Mouse (Mus musculus) right cerebral cortex, postnatal 14 days (tissue): ENCODE data around the gene Mtor.
A peak's percentile ranks its signal among the peaks of the same experiment; 100 is the strongest.

Experiments
- DNase-seq: peaks from one replicate; pipeline ENCODE4 v3.0.0; 2022

The Mtor gene

GRCm38 (mm10) chr4:148444250-148444967 lies 4.0 kb upstream of the Mtor start, which contains the start of gene Ubiad1:
TSS of gene Ubiad1 (minus strand) at chr4:148444771.
- DNase-seq = peak; percentile 72

- no peak for DNase-seq
Measured at GRCm38 (mm10) chr4:148448853-148449245, 438 bp downstream of the Mtor start.

- no peak for DNase-seq
Measured at GRCm38 (mm10) chr4:148453707-148454106, 5.3 kb downstream of the Mtor start.

- DNase-seq = no peak
Measured at GRCm38 (mm10) chr4:148455477-148456025, 7.1 kb downstream of the Mtor start.

DNA sequence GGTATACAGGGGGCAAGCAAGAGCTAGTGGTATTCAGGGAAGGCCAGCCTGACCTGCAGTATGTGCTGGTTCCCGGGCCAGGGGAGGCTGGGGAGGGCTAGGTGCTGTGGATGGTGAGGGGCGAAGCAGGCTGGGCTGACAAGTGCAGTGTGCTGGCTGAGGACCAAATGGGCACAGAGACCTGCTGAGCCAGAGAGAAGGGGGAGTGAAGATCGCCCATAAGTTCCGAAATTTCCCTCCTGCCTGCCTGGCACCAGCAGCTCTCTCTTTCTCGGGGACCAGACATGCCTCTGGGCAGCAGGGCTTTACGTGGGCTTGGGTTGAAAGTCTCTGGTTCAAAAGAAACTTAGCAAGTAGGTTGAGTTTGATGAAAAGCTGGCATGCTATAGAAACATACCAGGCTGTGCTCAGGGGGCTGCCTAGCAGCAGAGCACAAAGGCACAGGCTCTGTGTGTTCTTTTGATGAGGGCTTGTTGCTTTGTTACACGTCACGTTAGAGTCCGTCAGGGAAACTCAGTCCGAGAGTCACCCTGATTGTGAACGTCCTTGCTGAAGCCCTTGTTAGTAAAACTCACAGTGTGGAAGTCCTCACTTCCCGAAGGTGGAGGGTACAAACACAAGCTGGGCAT lies 12.4 kb downstream of the Mtor start:
- DNase-seq = no peak

DNA sequence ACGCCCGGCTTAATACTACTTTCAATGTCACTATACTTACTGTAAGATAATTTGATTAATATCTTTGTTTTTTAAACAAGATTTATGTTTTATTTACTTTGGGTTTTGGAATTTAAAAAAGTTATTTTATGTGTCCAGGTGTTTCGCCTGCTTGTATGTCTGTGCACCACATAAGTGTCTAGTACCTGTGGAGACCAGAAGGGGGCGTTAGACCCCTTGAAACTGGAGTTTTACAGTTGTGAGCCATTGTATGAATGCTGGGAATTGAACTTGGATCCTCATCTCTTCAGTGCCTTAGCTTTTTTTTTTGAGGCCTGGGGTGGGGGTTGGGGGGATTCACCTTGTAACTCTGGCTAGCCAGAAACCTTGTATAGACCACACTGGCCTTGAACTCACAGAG lies 13.4 kb downstream of the Mtor start:
- DNase-seq = no peak

GRCm38 (mm10) chr4:148462717-148463116 lies 14.3 kb downstream of the Mtor start:
- DNase-seq = no peak

DNA sequence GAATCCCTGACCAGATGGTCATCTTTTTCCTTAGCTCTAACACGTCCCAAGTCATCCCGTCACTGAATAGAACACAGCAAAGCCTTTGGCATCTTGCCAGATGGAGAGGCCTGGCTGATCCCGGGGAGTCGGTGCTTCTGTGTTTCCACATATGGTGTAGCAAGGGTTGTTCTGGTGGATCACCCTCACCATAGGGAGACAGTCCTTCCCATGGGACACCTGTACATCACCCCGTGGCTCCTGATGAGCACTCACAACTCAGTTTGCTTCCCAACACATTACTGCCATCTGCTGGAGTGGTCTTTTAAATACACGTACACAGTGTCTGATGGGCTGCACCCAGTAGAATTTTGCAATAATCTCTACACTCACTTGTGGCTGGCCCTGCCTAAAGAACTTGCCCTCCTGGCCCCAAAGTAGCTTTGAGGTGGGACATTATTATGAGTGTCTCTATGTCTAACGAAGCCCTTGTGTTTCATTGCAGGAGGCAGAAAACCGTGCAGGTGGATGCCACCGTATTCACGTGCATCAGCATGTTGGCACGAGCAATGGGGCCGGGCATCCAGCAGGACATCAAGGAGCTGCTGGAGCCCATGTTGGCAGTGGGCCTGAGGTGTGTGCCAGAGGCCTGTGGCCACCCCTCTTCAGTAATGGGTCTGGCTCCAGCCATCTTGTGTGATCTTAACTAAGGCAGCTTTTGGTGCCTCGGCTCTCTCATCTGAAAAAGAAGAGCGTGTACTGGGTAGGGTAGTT lies 15.0 kb downstream of the Mtor start:
- no peak for DNase-seq

- no peak for DNase-seq
Measured at GRCm38 (mm10) chr4:148464301-148464700, 15.9 kb downstream of the Mtor start.

GRCm38 (mm10) chr4:148464869-148465268 lies 16.5 kb downstream of the Mtor start:
- no peak for DNase-seq

- DNase-seq = no peak
Measured at GRCm38 (mm10) chr4:148466511-148467079, 18.2 kb downstream of the Mtor start.

DNA sequence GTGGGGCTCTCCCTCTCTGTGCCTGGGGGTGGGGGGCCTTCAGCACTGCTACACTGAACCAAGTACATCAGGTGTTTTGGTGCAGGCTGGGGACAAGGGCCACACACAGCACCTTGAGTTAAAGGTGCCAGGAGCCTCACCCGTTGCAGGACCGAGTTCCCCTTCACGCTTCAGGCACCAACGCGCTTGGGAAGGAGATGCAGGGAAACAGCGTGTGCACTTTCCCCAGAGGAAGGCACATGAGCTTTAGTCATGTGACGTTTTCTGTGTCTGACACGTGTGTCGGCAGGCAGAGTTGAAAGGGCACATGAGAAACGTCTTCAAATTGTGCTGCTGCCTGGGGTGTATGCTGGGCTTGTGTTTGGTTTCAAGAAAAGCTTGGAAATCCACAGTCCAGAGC lies 20.0 kb downstream of the Mtor start:
- no peak for DNase-seq

GRCm38 (mm10) chr4:148469487-148470252 lies 21.3 kb downstream of the Mtor start:
- no peak for DNase-seq

DNA sequence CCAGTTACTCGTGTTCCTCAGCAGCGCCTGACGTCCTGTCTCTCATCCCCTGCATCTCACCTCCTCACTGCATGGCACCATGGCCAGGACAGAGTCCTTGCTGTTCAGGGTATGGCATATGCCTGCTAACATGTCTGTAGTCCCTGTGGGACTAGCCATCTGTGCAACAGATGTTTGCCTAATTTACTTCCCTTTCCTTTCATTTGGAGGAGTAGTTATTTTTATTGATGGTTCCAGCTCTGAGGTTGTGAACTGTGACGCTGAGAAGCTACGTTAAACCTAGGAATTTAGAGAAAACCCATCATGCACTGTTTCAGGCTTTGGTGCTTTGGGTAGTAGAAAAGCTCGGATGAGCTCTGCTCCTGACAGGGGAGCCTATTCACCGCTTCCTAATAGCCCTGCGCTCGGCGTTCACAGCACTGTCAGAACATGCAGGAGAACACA lies 23.0 kb downstream of the Mtor start:
- no peak for DNase-seq

- DNase-seq = no peak
Measured at GRCm38 (mm10) chr4:148472436-148473174, 24.2 kb downstream of the Mtor start.

DNA sequence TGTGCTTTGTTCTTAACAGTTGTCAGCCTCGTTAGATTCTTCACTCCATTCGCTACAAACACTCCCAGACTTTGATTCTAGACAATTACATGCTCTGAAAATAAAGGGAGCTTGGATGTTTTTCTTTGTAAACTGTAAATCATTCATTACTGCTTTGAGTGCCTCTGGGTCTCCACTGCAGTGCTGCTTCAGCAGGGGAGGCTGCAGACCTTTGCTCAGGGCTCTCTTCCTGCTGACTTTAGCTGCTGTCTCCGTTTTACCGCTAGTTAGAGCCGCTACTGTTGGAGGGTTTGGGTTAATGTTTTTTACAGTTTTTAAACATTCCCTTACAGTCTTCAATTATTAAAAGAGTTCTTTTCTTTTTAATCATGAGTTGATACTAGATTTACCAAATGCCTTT lies 25.1 kb downstream of the Mtor start:
- no peak for DNase-seq

- DNase-seq = no peak
Measured at GRCm38 (mm10) chr4:148480245-148480644, 31.8 kb downstream of the Mtor start.

DNA sequence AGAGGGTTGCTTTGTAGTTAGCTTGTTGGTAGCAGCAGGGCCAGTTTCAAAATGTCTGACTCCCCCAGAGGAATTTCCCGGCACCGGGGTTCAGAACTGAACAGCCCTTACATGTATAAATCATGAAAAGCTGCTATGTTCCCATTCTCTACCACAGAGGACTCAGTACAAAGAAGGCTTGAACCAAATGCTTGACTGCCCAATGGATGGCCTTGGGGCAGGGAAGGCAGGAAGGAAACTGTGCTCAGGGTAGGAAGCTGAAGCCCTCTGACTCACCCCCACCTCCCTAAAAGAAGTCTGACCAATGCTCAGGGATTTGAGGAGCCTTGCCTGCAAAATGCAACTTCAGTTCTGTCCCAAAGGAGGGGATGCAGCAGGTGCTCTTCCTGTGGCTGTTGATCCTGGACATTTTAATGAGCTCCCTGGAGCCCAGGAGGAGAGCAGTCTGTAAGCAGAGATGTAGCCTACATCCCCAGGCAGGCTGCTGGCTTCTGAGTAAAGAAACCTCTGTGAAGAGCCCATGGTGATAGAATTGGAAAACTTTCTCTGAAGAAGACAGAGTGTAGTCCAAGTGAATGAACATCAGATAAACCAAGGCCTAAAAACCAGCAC lies 33.3 kb downstream of the Mtor start:
- DNase-seq = no peak

GRCm38 (mm10) chr4:148484511-148484910 lies 36.1 kb downstream of the Mtor start:
- no peak for DNase-seq

DNA sequence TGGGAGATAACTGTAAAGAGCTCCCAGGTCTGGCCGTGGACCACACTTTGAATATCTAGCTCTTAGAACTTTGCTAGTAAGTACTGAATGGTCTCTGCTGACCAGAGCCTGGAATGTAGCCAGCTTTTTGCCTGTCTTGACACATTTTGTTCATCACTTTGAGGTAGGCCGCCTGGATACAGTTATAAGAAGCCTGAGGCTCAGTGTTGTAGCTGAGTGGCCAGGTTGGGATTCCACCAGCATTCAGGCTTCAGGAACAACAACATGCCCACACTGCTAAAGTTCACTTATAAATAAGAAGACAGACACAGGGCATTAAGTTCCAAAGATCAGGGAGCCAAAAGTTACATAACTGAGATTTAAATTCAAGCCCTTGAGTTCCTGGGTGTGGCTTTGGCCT lies 39.4 kb downstream of the Mtor start:
- no peak for DNase-seq

DNA sequence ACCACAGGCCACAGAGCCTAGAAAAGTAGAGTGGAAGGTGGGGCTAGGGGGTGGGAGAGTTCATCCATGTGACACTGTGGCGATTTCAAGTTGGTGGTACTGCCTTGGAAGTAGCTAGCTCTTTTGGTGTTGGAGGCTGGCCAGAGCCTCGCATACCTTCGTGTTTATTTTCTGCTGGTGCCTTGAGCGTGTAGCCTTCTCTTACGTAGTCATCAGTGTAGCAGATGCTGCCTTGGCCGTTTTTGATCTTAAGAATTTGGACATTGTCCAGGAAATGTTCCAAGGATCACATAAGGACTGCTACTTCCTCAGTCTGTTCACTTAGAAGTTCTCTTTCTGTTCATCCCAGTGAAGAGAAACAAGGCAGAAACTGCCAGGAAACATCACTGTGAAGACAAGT lies 42.1 kb downstream of the Mtor start:
- DNase-seq = no peak
